Mouse (Mus musculus) erythroblast, embryonic 14.5 days (primary cell): ENCODE results near the gene Styxl1.

Experiments used
- GATA1 ChIP-seq: IDR thresholded peaks from 2 replicates; pipeline ENCODE4 v1.6.1; 2012; ENCODE audit warnings: low read length, inconsistent platforms, mixed read lengths
- TAL1 ChIP-seq: IDR thresholded peaks from 3 replicates; pipeline ENCODE4 v1.6.1; 2012; ENCODE audit warnings: low read length, inconsistent platforms, mixed read lengths

DNA sequence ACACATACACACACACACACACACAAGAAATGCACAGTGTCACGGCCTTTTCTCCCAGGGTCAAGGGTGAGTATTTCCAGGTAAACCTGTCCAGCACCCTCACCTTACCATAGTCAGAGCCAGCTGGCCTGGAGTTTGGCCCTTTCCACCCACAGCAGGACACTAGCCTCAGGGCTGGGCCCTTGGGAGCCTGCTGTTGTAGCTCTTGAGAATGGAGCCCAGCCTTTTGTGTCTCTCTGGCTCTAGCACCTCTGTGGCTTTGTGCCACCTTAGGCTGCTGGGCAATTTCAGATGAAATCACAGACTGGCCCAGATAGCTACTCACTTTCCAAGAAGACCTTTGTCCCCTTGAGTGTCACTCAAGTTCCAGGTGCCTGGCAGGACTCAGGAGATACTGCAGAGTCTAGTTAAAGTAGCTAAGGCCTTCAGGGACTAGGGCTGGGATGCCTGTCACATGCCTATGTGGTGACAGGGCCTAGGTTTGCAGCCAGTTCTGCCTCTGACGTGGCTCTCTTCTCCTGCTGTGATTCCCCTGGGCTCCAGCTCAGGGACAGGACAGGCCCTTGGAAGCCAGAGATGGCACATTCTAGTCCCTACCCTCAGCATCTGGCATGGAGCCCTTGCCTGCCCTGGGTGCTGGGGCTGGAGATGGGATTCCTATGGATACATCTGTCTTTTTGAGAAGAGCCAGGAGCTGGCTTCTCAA lies 51.4 kb downstream of the Styxl1 start:
- TF ChIP-seq GATA1, result no peak
- TF ChIP-seq TAL1, result no peak
